Mouse (Mus musculus) liver, postnatal 0 days (tissue): ENCODE measurements around the gene Gm43738. TPM values are rescaled to one million over a fixed set of nuclear protein-coding genes. Genes with fewer than 3 reads are reported as not detected.
A peak's percentile ranks its signal among the peaks of the same experiment; 100 is the strongest.

Source experiments
- ATAC-seq: fragments of 200-750 bp; cut with Nextera tagmentation; 2 replicates; pipeline ENCODE4 v1.8.0; 2017; ENCODE audit warnings: mild to moderate bottlenecking, moderate library complexity
- DNase-seq: peaks from one replicate; pipeline ENCODE4 v3.0.0-alpha.2; 2016
- H3K27ac ChIP-seq: fragments of 300-500 bp; sonication (generic); 2 replicates; pipeline ENCODE4 v1.5.1; 2014; ENCODE audit warnings: antibody characterized with exemption, moderate library complexity, mild to moderate bottlenecking, low read depth
- H3K27me3 ChIP-seq: fragments of 300-500 bp; sonication (generic); 2 replicates; pipeline ENCODE4 v1.6.1; 2014; ENCODE audit warnings: low read length, control low read depth, mixed read lengths; ENCODE audit not compliant: insufficient read depth
- H3K36me3 ChIP-seq: fragments of 300-500 bp; sonication (generic); replicated peaks from 2 replicates; pipeline ENCODE4 v1.6.1; 2014; ENCODE audit warnings: mild to moderate bottlenecking, control low read depth, low read length, moderate library complexity, mixed read lengths; ENCODE audit not compliant: insufficient read depth
- H3K4me1 ChIP-seq: fragments of 300-500 bp; sonication (generic); 2 replicates; pipeline ENCODE4 v1.6.1; 2014; ENCODE audit warnings: antibody characterized with exemption, mild to moderate bottlenecking, control low read depth; ENCODE audit not compliant: insufficient read depth
- H3K4me2 ChIP-seq: fragments of 300-500 bp; sonication (generic); 2 replicates; pipeline ENCODE4 v1.6.1; 2014; ENCODE audit warnings: low read depth, mild to moderate bottlenecking, low read length, moderate library complexity, mixed read lengths
- H3K4me3 ChIP-seq: fragments of 300-500 bp; sonication (generic); 2 replicates; pipeline ENCODE4 v1.5.1; 2014; ENCODE audit warnings: low read depth, low read length
- H3K9ac ChIP-seq: fragments of 300-500 bp; sonication (generic); replicated peaks from 2 replicates; pipeline ENCODE4 v1.6.1; 2014; ENCODE audit warnings: mild to moderate bottlenecking, moderate library complexity
- H3K9me3 ChIP-seq: fragments of 300-500 bp; sonication (generic); 2 replicates; pipeline ENCODE4 v1.6.1; 2016; ENCODE audit warnings: mild to moderate bottlenecking, control low read depth, low read length, mixed read lengths
- CTCF ChIP-seq: sonication (generic); IDR thresholded peaks from 2 replicates; pipeline ENCODE4 v1.5.1; 2016; ENCODE audit warnings: antibody characterized with exemption, low read depth
- EP300 ChIP-seq: IDR thresholded peaks from 2 replicates; pipeline ENCODE4 v1.6.1; 2016; ENCODE audit warnings: antibody characterized with exemption, low read depth, mild to moderate bottlenecking
- WGBS: fragments of 180-500 bp; shearing (Covaris S2); extraction: QIAGEN DNeasy Blood & Tissue Kit; methylation state at CpG from one replicate; pipeline ENCODE4 v1.1.7; 2014; ENCODE audit not compliant: insufficient replicate concordance; 5-methylcytosine and 5-hydroxymethylcytosine counted together
- polyA plus RNA-seq: library from polyadenylated mRNA; unstranded; fragments of >200 nt; fragmentation: Nextera tagmentation; extraction: Ambion mirVana; gene quantifications from 2 replicates; pipeline ENCODE4 v1.2.1, GENCODE M21; 2015

Gm43738 gene
- not detected in 2 replicates for polyA plus RNA-seq

- Histone ChIP-seq H3K9me3 (no peaks in the 10 kb centered on the region), H3K4me3 (peak within 1 kb of the TSS; percentile 54), H3K4me1 (peaks cover 31% of the 10 kb centered on the region), H3K27me3 (no peaks in the 10 kb centered on the region), H3K36me3 (peaks cover 33% of the 10 kb centered on the region), H3K27ac (peak within 1 kb of the TSS; percentile 30), H3K4me2 (peak within 1 kb of the TSS; percentile 72), H3K9ac (peak within 1 kb of the TSS; percentile 50)
- DNase-seq, result no peak
- ATAC-seq, result no peak
- TF ChIP-seq EP300, result no peak
- 0 out of 2 replicates have a peak, but pooled peaks have one; percentile 5 for TF ChIP-seq CTCF
- 37% methylated on average over 7 of the region's 7 CpGs for WGBS
These were observed at the start of gene Gm43738 for GRCm38 (mm10) chr3:89100811-89101210. Gene Gm43738, minus strand, starts transcription at chr3:89101099.

- Histone ChIP-seq H3K4me1 (peaks cover 9% of the 10 kb centered on the region; the same call in 1 of the 2 replicates), H3K9ac (no peak overlapping the region)
- TF ChIP-seq CTCF, result no peak
- TF ChIP-seq EP300, result no peak
These were observed 47.7 kb upstream of the Gm43738 start for GRCm38 (mm10) chr3:89148567-89148966.

GRCm38 (mm10) chr3:89147979-89148311, 47.0 kb upstream of the Gm43738 start:
- peak overlapping the region; percentile 53 for H3K4me2 ChIP-seq
- ATAC-seq, result peak; percentile 41
- peaks cover 9% of the 10 kb centered on the region; the same call in 1 of the 2 replicates for H3K4me1 ChIP-seq
- no peak overlapping the region for H3K27ac ChIP-seq
- peaks cover 25% of the 10 kb centered on the region for H3K36me3 ChIP-seq
- TF ChIP-seq CTCF, result no peak
- no peak for TF ChIP-seq EP300
- H3K9me3 ChIP-seq, result no peaks in the 10 kb centered on the region
- no peak overlapping the region for H3K9ac ChIP-seq
- H3K4me3 ChIP-seq, result peak overlapping the region; percentile 0; the same call in 1 of the 2 replicates
- WGBS, result 8% methylated on average over 14 of the region's 15 CpGs
- no peak for DNase-seq
- peaks cover 8% of the 10 kb centered on the region; the same call in 1 of the 2 replicates for H3K27me3 ChIP-seq

More at GRCm38 (mm10) chr3:89148567-89148966, 47.7 kb upstream of the Gm43738 start:
- Histone ChIP-seq H3K4me2 (no peak overlapping the region), H3K27me3 (peaks cover 8% of the 10 kb centered on the region; the same call in 1 of the 2 replicates), H3K36me3 (peaks cover 21% of the 10 kb centered on the region; the same call in 1 of the 2 replicates), H3K9me3 (no peaks in the 10 kb centered on the region), H3K4me3 (no peak overlapping the region), H3K27ac (no peak overlapping the region)
- WGBS, result 73% methylated on average over 14 of the region's 14 CpGs
- ATAC-seq, result no peak
- no peak for DNase-seq

- Histone ChIP-seq H3K4me1 (peaks cover 9% of the 10 kb centered on the region; the same call in 1 of the 2 replicates), H3K4me3 (peak overlapping the region; percentile 0; the same call in 1 of the 2 replicates), H3K4me2 (peak overlapping the region; percentile 53), H3K27ac (no peak overlapping the region), H3K9me3 (no peaks in the 10 kb centered on the region), H3K36me3 (peaks cover 28% of the 10 kb centered on the region), H3K27me3 (peaks cover 8% of the 10 kb centered on the region; the same call in 1 of the 2 replicates), H3K9ac (no peak overlapping the region)
- TF ChIP-seq CTCF (no peak), EP300 (no peak)
- WGBS, result 22% methylated on average over 26 of the region's 26 CpGs
- peak; percentile 81 for ATAC-seq
- DNase-seq, result peak; percentile 69
These were observed 46.4 kb upstream of the Gm43738 start for GRCm38 (mm10) chr3:89147101-89147978.

GRCm38 (mm10) chr3:89145566-89145965, 44.7 kb upstream of the Gm43738 start:
- WGBS, result 75% methylated on average over 8 of the region's 8 CpGs
- H3K4me2 ChIP-seq, result no peak overlapping the region
- H3K27ac ChIP-seq, result no peak overlapping the region
- TF ChIP-seq EP300, result no peak
- TF ChIP-seq CTCF, result no peak
- H3K4me3 ChIP-seq, result no peak overlapping the region
- ATAC-seq (no peak), DNase-seq (no peak)
- peaks cover 41% of the 10 kb centered on the region for H3K36me3 ChIP-seq
- peaks cover 8% of the 10 kb centered on the region; the same call in 1 of the 2 replicates for H3K27me3 ChIP-seq
- H3K9ac ChIP-seq, result no peak overlapping the region
- no peaks in the 10 kb centered on the region for H3K9me3 ChIP-seq
- peaks cover 9% of the 10 kb centered on the region; the same call in 1 of the 2 replicates for H3K4me1 ChIP-seq

GRCm38 (mm10) chr3:89144821-89145220, 43.9 kb upstream of the Gm43738 start:
- Histone ChIP-seq H3K4me2 (no peak overlapping the region), H3K27ac (no peak overlapping the region), H3K4me1 (peaks cover 9% of the 10 kb centered on the region; the same call in 1 of the 2 replicates), H3K9ac (no peak overlapping the region), H3K27me3 (peaks cover 5% of the 10 kb centered on the region; the same call in 1 of the 2 replicates), H3K36me3 (peaks cover 41% of the 10 kb centered on the region), H3K9me3 (no peaks in the 10 kb centered on the region), H3K4me3 (no peak overlapping the region)
- ATAC-seq (no peak), DNase-seq (no peak)
- 85% methylated on average over 10 of the region's 10 CpGs for WGBS
- TF ChIP-seq EP300, result no peak
